Mouse (Mus musculus): ENCODE data around the gene Galnt14. TPM values are rescaled to one million over a fixed set of nuclear protein-coding genes. Genes with fewer than 3 reads are reported as not detected.
A peak's percentile ranks its signal among the peaks of the same experiment; 100 is the strongest.

Gene Galnt14
- total RNA-seq (2021) = not detected
- long read RNA-seq, experiment 1 = 0 reads
- long read RNA-seq, experiment 2 = 0 reads

DNA sequence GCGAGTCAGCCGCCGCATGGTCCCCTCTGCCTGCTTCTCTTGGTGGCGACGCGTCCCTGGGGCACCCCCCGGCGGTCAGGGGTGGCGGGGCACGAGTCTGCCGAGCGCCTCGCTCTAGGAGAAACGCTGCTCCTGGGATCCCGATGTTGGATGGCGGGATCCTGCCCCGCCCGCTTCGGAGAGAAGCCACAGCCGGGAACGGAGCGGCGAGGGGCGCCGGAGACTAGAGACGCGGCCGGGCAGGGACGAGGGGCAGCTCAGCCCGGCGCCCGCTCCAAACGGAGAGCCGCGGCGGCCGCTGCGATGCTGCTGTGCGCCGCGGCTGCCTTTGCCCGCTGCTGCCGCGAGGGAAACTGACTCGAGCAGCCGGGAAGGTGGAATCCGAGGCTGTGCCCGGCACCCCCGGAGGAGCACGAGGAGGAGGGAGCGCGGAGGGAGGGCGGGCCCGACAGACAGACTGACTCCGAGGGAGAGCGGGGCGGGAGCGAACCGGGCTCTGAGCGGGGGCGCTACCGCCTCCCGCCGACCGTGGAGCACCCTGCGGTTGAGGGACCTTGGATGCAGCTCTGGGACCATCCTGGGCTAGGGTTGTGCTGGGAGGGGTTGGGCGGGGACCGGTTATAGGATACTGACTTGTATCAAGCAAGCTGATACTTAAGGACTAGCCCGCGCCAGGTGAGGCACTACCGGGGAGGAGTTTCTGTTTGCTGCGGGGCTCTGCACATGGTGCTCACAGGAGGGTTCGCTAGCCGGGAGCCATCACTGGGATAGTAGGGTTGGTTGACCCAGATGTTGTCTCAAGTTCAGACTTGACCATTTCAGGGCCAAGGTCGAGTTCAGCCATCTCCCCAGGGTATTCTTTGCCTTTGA is at the start of gene Galnt14:
Gene Galnt14, minus strand, starts transcription at position 412 of the 870 bp plus-strand sequence.
- DNase-seq = peak; percentile 19 to 39

DNA sequence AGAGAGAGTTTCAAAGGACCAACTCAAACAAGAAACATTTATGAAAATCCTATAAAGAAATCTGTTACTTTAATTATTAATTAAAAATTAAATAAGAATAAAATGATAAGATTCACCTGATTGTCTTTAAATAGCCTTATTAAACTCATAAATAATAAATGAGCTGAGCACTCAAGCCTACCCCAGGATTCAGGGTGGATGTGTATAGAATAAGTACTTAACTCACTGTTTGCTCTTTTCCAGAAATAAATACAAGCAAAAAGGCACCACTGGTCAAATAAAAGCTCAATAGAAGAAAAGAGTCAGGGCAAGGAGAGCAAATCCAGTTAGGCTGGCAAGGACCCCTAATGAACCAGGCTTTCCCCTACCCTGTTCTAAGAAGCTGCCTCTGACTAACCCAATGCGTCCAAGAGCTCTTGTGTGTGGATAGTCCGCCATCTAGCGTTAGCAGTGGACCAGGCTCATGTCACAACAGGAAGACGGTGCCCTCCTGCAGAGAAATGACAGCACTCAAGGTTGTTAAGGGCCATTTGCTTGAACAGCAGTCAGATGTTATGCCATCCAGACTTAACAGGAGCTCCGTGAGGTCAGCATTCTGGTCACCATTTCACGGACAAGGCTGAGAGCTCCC is 33.5 kb upstream of the Galnt14 start:
- DNase-seq = peak; percentile 64 to 80

DNA sequence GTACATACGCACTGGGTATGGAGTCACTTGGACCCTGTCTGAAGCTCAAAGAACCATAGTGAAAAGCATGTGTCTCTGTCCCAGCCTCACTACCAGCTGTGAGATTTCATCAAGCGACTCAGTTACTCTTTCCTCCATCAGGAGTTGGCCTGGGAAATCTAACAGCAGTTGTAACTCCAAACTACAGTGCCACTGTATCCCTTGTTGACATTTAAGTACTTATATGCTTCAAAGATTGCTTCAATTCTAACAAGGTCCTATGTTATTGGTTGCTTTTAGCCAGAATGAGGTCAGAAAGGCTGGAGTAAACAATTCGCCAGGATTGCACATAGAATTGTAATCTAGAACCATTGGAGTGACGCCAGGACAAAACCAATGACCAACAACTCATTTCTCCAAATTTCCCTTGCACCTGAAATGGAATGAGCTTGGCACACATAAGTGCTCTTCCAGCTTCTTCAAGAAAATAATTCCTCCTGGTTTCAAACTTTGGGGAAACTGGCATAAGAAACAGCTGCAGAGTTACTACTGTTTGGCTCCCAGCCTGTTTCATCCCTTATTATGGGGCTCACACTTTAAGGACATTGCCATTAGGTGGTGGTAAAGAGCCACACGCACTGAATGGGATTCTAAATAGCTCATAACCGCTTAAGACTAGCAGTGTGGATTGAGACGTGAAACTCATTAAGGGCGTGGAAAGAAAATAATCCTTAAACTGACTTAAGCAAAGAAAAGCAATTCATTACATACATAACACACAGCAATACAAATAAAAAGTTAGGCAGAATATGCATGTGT is 13.8 kb upstream of the Galnt14 start:
- peak; percentile 20 to 50 for DNase-seq

DNA sequence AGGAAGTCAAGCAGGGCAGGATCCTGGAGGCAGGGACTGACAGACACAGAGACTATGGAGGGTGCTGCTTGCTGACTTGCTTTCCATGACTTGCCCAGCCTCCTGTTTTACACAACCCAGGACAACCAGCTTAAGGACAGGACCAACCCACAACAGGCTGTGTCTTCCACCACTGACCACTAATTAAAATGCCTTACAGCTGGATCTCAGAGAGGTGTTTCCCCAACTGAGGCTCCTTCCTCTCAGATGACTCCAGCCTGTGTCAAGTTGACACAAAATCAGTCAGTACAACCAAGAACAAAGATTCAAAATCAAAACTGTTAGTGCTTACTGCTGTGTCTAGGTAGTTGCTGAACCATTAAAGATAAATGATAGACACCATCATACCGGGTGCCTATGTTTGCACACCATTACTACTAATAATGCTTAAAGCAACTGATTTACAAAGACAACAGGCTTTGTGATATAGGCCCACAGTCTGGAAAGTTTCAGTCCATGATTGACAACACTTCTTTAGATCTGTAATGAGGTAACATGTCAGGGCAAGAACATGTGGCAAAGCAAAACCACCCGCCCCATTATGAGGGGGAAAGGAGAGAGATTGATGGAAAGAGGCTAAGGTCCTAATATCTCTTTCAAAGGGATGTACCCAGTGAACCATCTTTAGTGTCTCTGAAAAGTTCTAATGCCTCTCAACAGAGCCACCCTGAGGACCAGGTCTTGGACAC is 8.9 kb upstream of the Galnt14 start:
- DNase-seq = no peak

DNA sequence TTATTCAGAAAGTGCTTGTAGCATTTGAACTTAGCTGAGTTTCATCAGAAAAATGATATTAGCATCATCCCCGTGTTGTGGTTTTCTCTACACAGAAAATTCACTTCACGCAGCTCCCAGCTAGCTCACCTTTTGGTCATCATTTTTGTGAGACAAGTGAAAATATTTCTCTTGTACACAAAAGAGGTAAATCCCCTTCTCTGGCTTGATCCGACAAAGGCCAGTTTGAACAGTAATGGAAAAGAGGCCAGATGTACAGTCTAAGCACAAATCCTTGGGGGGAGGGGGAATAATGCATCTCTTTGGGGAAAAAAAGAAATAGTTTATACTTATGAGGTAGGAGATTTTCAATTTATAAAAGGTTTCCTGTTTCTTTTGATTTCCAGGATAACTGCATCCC is 6.4 kb upstream of the Galnt14 start:
- DNase-seq = no peak

DNA sequence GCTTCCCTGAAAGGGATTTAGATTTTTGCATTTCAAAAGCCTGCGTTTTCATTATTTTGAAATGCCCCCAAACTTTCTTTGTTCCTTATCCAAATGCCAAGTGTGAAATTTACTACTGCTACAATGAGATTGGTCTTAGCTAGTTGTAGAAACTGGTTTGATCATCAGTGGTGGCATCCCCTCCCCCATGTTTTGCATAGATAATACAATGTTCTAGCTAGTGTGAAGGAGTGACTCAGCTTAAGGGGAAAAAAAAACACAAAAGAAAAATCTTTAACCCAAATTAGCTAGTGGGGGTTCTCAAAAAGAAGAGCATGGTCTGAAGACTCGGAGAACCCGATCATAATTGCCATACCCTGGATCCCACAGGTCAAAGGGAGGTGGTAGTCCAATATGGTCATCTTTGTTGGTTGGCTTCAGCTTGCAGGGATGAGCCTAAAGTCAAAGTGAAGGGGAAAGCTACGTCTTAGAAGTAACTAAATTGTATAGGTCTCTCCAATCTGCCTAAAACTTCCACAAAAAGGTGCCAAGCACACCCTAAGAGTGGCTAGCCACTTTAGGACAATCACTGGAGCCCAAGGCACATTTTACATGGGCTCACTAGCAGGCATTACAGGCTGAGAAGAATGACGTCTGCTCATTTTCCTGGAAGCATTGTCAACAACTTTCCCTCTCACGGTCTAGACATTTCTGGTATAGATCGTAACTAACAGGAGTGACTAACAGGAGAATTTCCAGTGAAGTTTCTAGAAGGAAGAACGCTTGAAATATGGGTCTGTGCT is 4.4 kb upstream of the Galnt14 start:
- no peak for DNase-seq

DNA sequence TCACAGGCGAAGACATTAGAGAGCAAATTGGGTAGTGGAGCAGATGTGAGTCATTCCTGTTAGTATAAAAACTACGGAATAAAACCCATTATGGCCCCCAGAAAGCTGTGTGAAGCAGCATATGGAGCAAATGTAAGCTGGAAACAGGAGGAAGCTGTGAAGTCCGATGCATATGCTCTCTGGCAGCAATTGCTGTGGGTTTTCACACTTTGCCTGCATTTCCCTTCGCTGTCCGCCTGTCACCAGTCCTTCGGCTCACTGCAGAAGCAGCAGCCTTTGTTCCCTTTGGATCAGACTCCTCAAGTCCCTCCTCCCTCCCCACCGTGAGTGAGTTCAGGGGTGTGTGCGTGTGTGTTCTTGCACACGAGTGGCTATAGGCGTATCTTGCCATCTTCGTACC is 3.1 kb upstream of the Galnt14 start:
- no peak for DNase-seq

DNA sequence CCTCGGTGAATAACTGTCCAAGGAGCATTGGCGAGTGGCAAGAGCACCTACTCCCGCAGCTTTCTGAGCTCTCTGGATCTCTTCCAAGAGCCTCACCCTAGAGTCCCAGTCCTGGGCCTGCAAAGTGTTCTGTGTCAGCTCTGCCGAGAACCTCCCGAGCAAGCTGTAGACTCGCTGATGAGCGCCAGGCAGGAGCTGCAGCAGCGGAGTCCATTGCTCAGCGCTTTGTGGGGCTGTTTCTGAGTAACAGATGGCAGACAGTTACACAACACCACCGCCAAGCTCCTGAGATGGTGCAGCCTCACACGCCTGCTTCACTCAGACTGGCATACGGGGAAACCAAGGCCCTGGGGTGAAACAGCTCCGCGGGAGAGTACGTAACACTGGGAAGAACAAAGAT is 1.7 kb upstream of the Galnt14 start:
- no peak for DNase-seq

DNA sequence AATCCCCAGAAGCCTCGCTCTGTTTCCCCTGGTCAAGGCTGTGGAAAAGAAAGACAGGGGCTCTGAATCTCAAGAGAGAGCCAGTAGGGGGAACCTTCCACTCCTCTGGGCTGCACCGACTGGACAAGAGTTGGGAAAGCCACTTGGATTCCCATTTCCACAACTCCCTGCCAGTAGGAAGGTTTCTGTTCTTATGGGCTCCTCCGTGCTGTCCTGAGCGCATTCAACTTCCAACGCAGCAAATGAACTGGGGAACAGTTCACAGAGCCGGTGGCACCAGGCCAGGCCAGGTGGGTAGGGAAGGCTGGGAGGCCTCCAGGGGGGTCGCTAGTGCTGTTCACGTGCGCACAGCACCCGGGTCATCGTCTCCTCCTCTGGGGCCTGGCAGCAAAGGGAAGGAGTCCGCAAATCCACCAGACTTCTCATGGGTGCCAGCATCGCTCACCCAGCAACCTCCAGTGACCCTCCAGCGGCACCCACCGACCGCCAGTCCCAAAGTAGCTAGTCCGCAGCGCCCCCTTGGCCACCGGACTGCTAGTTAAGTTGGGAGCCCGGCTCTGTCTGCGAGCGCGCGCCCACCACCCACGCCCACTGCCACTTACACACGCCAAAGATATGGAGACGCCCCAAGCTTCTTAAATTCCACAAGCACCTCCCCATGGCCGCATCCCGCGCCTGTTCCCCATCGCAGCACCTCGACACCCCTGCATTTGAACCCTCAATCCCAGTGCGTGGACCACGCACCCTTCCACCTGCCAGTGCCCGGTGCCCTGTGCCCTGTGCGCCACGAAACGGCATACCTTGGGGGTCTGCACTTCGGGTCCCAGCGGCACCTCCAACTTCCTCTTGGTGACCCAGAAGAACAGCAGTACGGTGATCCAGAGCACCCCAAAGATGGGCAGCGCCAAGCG is 867 bp downstream of the Galnt14 start:
- DNase-seq = no peak

DNA sequence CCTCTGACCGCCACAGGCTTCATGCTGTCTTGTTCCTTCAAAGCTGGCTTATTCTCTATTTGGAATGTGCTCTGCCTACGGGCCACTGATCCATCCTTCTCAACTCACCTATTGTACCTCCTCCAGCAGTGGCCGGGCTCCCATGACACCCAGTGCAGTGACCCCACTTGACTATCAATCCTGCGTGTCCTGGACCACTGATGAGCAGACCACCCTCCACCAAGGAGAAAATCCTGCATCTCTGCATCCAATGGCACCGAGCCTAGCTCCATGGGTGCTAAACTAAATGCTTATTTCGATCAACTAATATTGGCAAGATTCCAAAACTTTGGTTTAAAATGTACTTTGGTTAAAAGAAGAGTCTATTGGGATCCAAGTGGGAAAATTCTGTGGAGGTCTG is 1.8 kb downstream of the Galnt14 start:
- DNase-seq = no peak

DNA sequence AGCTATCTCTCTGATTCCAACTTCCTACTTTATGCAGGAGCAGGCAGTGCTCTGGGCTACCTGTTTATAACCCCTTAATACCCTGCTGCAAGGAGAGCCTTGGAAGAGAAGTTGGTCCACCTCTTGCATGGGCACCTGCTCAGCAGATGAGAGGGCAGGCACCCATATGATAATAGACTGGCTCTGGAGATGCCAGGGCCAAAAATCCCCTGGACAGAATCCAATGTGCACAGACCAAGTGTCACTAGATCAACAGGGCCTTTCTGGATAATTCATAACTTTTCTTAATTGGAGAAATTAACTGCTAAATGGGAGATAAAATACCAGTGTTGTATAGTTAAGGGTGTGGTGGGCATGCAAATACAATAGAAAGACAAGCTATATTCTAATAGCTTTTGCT is 6.7 kb downstream of the Galnt14 start:
- DNase-seq = no peak

DNA sequence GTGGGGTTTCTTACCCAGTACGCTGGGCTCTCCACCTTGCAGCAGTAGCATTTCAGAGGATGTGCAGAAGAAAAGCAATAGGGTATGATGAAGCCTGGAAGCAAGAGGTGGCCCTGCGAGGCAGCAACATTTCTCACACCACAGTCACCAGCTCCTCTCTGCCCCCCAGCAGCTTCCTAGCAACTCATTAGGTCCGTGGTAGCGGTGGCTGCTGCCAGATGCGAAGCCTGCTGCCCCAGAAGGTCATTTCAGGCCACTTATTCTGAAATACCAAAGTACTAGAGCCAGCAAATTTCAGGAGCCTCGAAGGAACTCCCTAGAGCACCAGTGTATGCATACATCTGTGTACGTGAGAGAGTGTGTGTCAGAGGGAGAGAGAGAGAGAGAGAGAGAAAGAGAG is 9.2 kb downstream of the Galnt14 start:
- no peak for DNase-seq

DNA sequence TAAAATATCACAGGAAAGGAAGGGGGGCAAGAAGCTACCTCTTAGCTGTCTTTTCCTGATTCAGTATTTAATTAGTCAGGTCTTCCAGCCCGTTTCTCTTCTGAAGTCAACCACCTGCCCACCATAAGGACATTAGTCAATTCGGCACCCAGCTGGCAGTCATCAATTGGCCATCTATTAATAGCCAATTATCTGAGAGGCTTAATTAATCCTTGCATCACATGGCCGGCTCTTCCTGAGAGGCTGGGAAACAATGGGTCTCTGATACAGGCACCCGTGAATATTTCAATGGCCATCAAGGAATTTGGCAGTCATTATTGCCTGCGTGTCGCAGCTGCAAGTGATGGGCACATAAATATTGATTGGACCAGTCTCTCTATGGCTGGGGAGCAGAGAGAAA is 10.4 kb downstream of the Galnt14 start:
- no peak for DNase-seq

DNA sequence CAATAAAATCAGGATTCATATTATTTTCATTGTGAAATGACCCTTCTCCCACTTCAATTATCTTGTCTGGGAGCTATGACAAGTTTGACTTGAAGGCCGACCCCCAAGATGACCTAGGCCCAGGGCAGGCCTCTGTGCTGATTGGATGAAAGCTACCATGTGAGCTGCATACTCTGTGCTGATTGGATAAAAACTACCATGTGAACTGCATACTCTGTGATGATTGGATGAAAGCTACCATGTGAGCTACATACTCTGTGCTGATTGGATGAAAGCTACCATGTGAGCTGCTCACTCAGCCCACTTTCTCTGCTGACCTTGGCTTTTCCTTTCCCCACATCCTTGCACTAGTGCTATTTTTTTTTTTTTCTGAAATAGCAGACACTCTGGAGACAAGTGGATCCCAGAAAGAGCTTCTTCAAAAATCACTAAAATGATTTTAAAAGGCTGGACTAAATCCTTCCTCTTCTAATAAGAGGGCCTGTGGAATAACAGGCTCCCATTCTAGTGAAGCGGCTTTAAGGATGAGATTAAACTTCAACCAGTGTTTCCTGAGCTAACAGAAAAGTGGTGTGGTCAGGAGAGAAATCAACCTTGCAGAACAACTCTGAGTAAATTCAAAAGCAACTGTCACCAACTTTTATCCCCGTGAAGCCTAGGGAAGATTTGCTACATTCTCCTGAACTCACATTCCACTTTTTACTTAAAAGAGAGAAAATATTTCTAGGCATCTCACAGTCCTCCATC is 15.9 kb downstream of the Galnt14 start:
- no peak for DNase-seq

DNA sequence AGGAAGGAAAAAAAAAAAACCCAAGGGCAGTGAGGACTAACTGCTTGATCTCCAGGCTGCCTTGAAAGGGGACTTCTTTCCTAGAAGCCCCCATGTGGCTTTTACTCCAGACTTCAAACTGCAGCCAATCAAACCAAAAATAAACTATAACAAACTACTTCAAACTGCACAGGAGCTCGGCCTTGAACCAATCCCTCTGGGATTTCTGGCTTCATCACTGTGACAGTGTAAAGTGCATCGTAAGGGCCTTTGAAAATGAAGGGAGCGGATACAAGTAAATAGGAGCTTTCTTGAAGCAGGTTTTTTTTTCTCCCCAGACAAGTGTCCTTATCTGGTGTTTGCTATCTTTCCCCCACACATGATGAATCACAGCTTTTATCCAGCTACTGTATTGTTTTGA is 22.0 kb downstream of the Galnt14 start:
- DNase-seq = no peak

DNA sequence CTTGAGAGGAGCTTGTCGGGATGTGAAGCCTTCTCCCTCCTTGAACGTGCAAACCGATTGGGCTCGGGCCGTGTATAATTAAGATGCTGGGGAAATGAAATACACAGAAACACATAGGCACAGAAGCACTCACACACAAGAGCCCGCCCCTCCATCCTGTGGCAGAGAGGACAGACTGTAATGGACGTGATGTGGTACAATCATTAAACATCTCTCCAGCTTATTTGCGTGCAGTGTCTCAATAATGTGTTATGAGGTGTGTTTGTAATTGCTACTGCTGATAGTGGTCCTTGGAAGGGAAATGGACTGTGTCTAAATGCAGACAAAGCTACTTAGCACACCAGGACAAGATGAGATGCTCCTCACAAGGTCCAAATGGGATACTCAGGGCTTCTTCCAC is 24.0 kb downstream of the Galnt14 start:
- no peak for DNase-seq

DNA sequence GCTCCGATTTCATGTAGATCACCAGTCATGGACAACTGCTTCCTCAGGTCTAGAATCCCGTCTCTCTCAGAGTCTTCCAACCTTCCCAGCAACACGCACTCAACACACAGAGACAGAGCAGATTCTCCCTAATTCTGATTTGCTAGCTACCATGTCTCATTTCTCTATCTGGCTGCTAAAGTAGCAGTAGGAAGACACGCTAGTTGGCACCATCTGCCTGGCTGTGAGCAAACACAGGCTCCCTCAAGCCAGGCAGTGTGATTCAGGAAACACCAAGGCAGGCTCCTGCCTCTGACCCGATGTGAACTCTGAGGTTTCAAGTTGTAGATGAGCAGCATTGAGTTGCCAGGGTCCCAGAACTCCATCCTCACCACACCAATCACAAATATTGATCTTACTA is 25.5 kb downstream of the Galnt14 start:
- no peak for DNase-seq

DNA sequence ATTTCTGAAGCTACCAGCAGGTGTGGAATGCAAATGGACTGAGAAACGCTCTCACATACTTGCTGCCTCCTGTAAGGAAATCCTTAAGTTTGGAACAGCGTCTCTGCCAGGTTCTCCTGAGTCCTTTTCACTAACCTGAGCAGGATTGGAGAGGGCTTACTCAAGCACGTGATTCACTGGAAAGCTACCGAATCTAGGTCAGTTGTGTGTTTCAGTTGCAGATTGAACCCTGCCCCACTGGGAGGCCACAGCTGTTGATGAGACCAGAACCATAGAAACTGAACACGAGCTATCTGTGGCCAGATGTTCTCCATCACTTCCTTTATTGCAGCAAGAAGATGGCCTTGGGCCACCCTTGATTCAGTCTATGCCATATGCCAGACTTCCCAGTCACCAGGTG is 38.3 kb downstream of the Galnt14 start:
- DNase-seq = no peak

DNA sequence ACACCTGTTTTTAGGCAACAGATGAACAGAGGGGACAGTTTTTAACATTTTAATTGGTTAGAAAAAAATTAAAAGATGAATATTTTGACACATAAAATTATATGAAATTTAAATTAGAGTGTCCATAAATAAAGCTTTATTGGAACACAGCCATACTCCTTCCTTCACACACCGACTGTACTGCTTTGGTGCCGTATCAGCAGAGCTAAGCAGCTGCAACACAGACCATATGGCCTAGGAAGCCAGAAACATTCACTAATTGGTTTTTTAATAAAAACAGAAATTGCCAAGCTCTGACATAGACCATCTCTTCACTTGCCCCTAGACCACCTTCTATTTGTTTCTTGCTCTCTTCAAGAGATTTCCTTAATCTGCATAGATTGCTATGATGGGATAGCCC is 40.2 kb downstream of the Galnt14 start:
- DNase-seq = no peak

DNA sequence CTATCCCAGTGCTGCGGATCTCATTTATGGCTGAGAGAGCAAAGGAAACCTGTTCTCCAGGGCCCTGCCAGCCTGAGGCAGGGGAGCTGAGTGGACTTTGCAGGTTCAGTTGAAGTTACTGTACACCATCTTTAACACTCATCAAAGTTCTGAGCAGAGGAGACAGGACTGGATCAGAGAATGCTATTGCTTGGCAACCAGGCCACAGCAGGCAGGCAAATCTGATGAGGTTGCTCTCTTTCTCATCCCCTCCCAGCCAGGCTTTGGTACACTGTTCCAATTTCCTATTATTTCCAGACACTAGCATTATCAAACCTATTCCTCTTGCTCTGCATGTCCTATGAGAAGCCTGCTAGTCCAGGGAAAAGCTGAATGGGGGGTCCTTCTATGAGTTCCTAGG is 41.3 kb downstream of the Galnt14 start:
- DNase-seq = no peak

Measured in heart, adult 18-20 months (tissue).